Mouse (Mus musculus) adrenal gland, adult (tissue): Measurements from ENCODE around the gene Ier2.

Experiments used
- DNase-seq, 2 experiments: peaks; one replicate each; pipeline ENCODE4 v3.0.0; 2022 to 2023; ENCODE audit warnings: low spot score in 1 of 2; ENCODE audit not compliant: inconsistent age in 2 of 2

Gene Ier2

GRCm38 (mm10) chr8:84614512-84615223, 48.0 kb downstream of the Ier2 start:
- DNase-seq = peak in 1 of 2 experiments; percentile 66
